ENCODE assay signal across 23 mouse cellular contexts in the genomic region with DNA sequence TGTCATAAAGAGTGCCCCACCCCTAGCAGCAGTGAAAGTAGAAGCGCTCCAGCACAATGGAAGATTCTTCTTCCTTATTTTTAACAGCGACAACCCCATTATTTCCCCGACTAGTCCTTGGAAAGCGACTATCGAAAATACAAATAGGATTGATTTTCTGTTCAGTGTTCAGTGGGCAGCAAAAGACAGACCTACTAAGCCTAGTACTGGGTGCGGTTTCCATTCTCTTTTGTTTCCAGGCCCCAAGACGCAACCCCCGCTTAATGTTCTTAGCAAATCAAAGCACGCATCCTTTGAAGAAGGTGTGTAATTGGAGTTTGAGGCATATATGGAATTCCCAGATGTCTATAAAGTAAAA. TPM values are rescaled to one million over a fixed set of nuclear protein-coding genes. Genes with fewer than 3 reads are reported as not detected.
A peak's percentile ranks its signal among the peaks of the same experiment; 100 is the strongest.
DNase-seq lines count a peak whose midpoint lies in the region; ATAC-seq and TF ChIP-seq lines count a peak whose summit lies in the region.
"Had no signal": no experiment of that assay in that cellular context is flagged by ENCODE, and none has a peak within 500 bp of the region (broad histone marks: within the 10 kb centered on the region; RNA-seq: fewer than 3 reads in every experiment).

No protein-coding gene starts in this region.

- intact Hi-C loops in gastrocnemius, adult 2 months (cut with DNase I): no loop called here

- no peak overlapping the region for H3K9ac ChIP-seq in midbrain, embryonic 14.5 days (replicated peaks; ENCODE audit: low read length)
- no peak overlapping the region for H3K9ac ChIP-seq in midbrain, postnatal 0 days (replicated peaks; ENCODE audit: low read length, poor library complexity, severe bottlenecking)
- H3K9ac ChIP-seq in limb, embryonic 11.5 days (ENCODE audit: low read length): peak overlapping the region; percentile 67
- H3K9ac ChIP-seq: hindbrain, embryonic 15.5 days; liver, embryonic 12.5 days had no signal

- H3K27ac ChIP-seq in gastrocnemius, adult 2 months: peak overlapping the region; percentile 59
- H3K27ac ChIP-seq in midbrain, embryonic 14.5 days (replicated peaks; ENCODE audit: low read depth, low read length): no peak overlapping the region
- no peak overlapping the region for H3K27ac ChIP-seq in midbrain, postnatal 0 days (ENCODE audit: low read depth, low read length)
- H3K27ac ChIP-seq in limb, embryonic 11.5 days (replicated peaks; ENCODE audit: low read depth, low read length): peak overlapping the region; percentile 77
- H3K27ac ChIP-seq: hindbrain, embryonic 15.5 days; liver, embryonic 12.5 days had no signal

- no peak for TF ChIP-seq CTCF in gastrocnemius, adult 2 months (IDR thresholded peaks at IDR 0.05)
- TF ChIP-seq CTCF in midbrain, postnatal 0 days (IDR thresholded peaks at IDR 0.05): no peak

- 4% methylated on average over 9 of the region's 9 CpGs for WGBS in midbrain, embryonic 14.5 days
- WGBS in midbrain, postnatal 0 days: 16% methylated on average over 9 of the region's 9 CpGs
- 6% methylated on average over 9 of the region's 9 CpGs for WGBS in limb, embryonic 11.5 days

- no peak for DNase-seq in gastrocnemius, adult 2 months
- no peak for DNase-seq in gastrocnemius, postnatal 10 days
- peak; percentile 53 for DNase-seq in midbrain, embryonic 14.5 days
- no peak for DNase-seq in midbrain, postnatal 0 days (ENCODE audit: low spot score)
- no peak for DNase-seq in limb, embryonic 11.5 days (ENCODE audit: low spot score)
- no peak for DNase-seq in frontal cortex, postnatal 14 days (ENCODE audit: low spot score in 2 of 2)
- no peak for DNase-seq in thymus, postnatal 14 days
- DNase-seq: adrenal gland, adult 8-10 months; B cell, adult 2 months; cerebellum, adult 9-11 months; right cerebral cortex, adult 18-20 months; spleen, adult 18-20 months had no signal

- no peak for ATAC-seq in midbrain, embryonic 14.5 days (ENCODE audit: low FRiP score, low TSS enrichment)
- no peak for ATAC-seq in midbrain, postnatal 0 days (ENCODE audit: low FRiP score)
- ATAC-seq in limb, embryonic 11.5 days (ENCODE audit: insufficient number of reproducible peaks, low FRiP score, low TSS enrichment, low read depth): no peak
- ATAC-seq in megakaryocyte, adult 5-6 weeks (ENCODE audit: poor library complexity, severe bottlenecking): no peak
- ATAC-seq: liver, embryonic 12.5 days; lung, postnatal 0 days had no signal

- H3K4me2 ChIP-seq in midbrain, embryonic 14.5 days (ENCODE audit: low read length): no peak overlapping the region
- no peak overlapping the region for H3K4me2 ChIP-seq in midbrain, postnatal 0 days (ENCODE audit: low read depth, low read length, poor library complexity, severe bottlenecking)
- H3K4me2 ChIP-seq in limb, embryonic 11.5 days (ENCODE audit: low read depth, severe bottlenecking): peak overlapping the region; percentile 60
- H3K4me2 ChIP-seq: hindbrain, embryonic 15.5 days; liver, embryonic 12.5 days had no signal

- H3K36me3 ChIP-seq in midbrain, embryonic 14.5 days (ENCODE audit: control insufficient read depth, insufficient read depth, low read length): no peaks in the 10 kb centered on the region
- H3K36me3 ChIP-seq in midbrain, postnatal 0 days (ENCODE audit: insufficient read depth, low read length): no peaks in the 10 kb centered on the region
- no peaks in the 10 kb centered on the region for H3K36me3 ChIP-seq in limb, embryonic 11.5 days (ENCODE audit: control insufficient read depth, insufficient read depth, low read length)
- H3K36me3 ChIP-seq: hindbrain, embryonic 15.5 days; liver, embryonic 12.5 days had no signal

- H3K4me1 ChIP-seq in midbrain, embryonic 14.5 days (ENCODE audit: control insufficient read depth, insufficient read depth, low read length): peaks cover 8% of the 10 kb centered on the region; the same call in 1 of the 2 replicates
- H3K4me1 ChIP-seq in midbrain, postnatal 0 days (ENCODE audit: insufficient read depth, low read length): no peaks in the 10 kb centered on the region
- peaks cover 35% of the 10 kb centered on the region for H3K4me1 ChIP-seq in limb, embryonic 11.5 days (ENCODE audit: control insufficient read depth, insufficient read depth, low read length)

- peaks cover 76% of the 10 kb centered on the region for H3K27me3 ChIP-seq in midbrain, embryonic 14.5 days (ENCODE audit: control insufficient read depth, insufficient read depth, low read length)
- peaks cover 67% of the 10 kb centered on the region for H3K27me3 ChIP-seq in midbrain, postnatal 0 days (ENCODE audit: insufficient read depth, low read length)
- no peaks in the 10 kb centered on the region for H3K27me3 ChIP-seq in limb, embryonic 11.5 days (ENCODE audit: control insufficient read depth, insufficient read depth, low read length)

- peak overlapping the region; percentile 43 for H3K4me3 ChIP-seq in gastrocnemius, adult 2 months
- no peak overlapping the region for H3K4me3 ChIP-seq in midbrain, embryonic 14.5 days (replicated peaks; ENCODE audit: low read depth, low read length)
- H3K4me3 ChIP-seq in midbrain, postnatal 0 days (ENCODE audit: low read depth, low read length): no peak overlapping the region
- peak overlapping the region; percentile 37; the same call in 1 of the 2 replicates for H3K4me3 ChIP-seq in limb, embryonic 11.5 days (ENCODE audit: low read depth, low read length)
- H3K4me3 ChIP-seq: erythroblast, embryonic 14.5 days; hindbrain, embryonic 15.5 days; liver, embryonic 12.5 days had no signal

- no peaks in the 10 kb centered on the region for H3K9me3 ChIP-seq in midbrain, embryonic 14.5 days (ENCODE audit: control insufficient read depth, low read length)
- no peaks in the 10 kb centered on the region for H3K9me3 ChIP-seq in midbrain, postnatal 0 days (ENCODE audit: low read length)
- H3K9me3 ChIP-seq in limb, embryonic 11.5 days (ENCODE audit: control insufficient read depth, low read length): no peaks in the 10 kb centered on the region
- H3K9me3 ChIP-seq: hindbrain, embryonic 15.5 days; liver, embryonic 12.5 days had no signal

RNA-seq across cellular contexts. Expression of a gene that starts 5.3 kb away (rescaled TPM):
- total RNA-seq in gastrocnemius, adult 2 months (2021): 1 to 10 TPM in 1 of 2 experiments, under 1 TPM in 1; 0.92 to 1.3 TPM
- total RNA-seq in gastrocnemius, postnatal 10 days (2021): 1 to 10 TPM; 3.9 to 8.4 TPM
- polyA plus RNA-seq in midbrain, embryonic 14.5 days (2014; fragmentation: Nextera tagmentation; extraction: Ambion mirVana): 1.2 and 2.1 TPM in 2 replicates
- total RNA-seq in midbrain, postnatal 0 days (2014; rRNA removed): 2.7 and 3.5 TPM in 2 replicates
- polyA plus RNA-seq in midbrain, postnatal 0 days (2015; fragmentation: Nextera tagmentation; extraction: Ambion mirVana): 1.00 and 1.2 TPM in 2 replicates
- polyA plus RNA-seq in limb, embryonic 11.5 days (2014; fragmentation: Nextera tagmentation; extraction: Ambion mirVana): 55.5 and 59.2 TPM in 2 replicates
- not detected in 2 replicates for total RNA-seq in megakaryocyte, adult 5-6 weeks (2015)
- total RNA-seq in megakaryocyte, adult 5-6 weeks (2017): not detected in 2 replicates
- total RNA-seq: megakaryocyte-erythroid progenitor cell, adult 5-6 weeks had no signal
- polyA plus RNA-seq: erythroblast, embryonic 14.5 days had no signal

RNA-seq across cellular contexts. Expression of a gene that starts 34.5 kb away (rescaled TPM):
- total RNA-seq in gastrocnemius, adult 2 months (2021): not detected
- not detected for total RNA-seq in gastrocnemius, postnatal 10 days (2021)
- 0.41 and 1.7 TPM in 2 replicates for polyA plus RNA-seq in midbrain, embryonic 14.5 days (2014; fragmentation: Nextera tagmentation; extraction: Ambion mirVana)
- total RNA-seq in midbrain, postnatal 0 days (2014; rRNA removed): 0.71 and 1.5 TPM in 2 replicates
- polyA plus RNA-seq in midbrain, postnatal 0 days (2015; fragmentation: Nextera tagmentation; extraction: Ambion mirVana): 0.26 and 0.53 TPM in 2 replicates
- not detected in 2 replicates for polyA plus RNA-seq in limb, embryonic 11.5 days (2014; fragmentation: Nextera tagmentation; extraction: Ambion mirVana)
- not detected in 2 replicates for total RNA-seq in megakaryocyte, adult 5-6 weeks (2015)
- not detected in 2 replicates for total RNA-seq in megakaryocyte, adult 5-6 weeks (2017)
- total RNA-seq: adrenal gland, adult 8-10 months; heart, adult 8-10 months; layer of hippocampus, adult 18-20 months; left cerebral cortex, adult 8-10 months; megakaryocyte-erythroid progenitor cell, adult 5-6 weeks had no signal
- polyA plus RNA-seq: erythroblast, embryonic 14.5 days; kidney, embryonic 14.5 days; liver, embryonic 12.5 days; lung, postnatal 0 days; urinary bladder, adult 2 months had no signal

Comparison
In these comparisons a context has a peak if more than half of its experiments do, and no peak if none do; other contexts are left out.
1. H3K27ac ChIP-seq: peak in gastrocnemius, adult 2 months (single experiment) and limb, embryonic 11.5 days (single experiment); none in midbrain, embryonic 14.5 days (single experiment) and midbrain, postnatal 0 days (single experiment).
2. H3K4me3 ChIP-seq: peak in gastrocnemius, adult 2 months (single experiment) and limb, embryonic 11.5 days (single experiment); none in midbrain, embryonic 14.5 days (single experiment) and midbrain, postnatal 0 days (single experiment).